Mouse (Mus musculus): ENCODE measurements around the gene Vash2. TPM values are rescaled to one million over a fixed set of nuclear protein-coding genes. Genes with fewer than 3 reads are reported as not detected.

The Vash2 gene
- total and polyA plus RNA-seq, 3 experiments: 0.04 to 0.17 (median 0.16) TPM

DNA sequence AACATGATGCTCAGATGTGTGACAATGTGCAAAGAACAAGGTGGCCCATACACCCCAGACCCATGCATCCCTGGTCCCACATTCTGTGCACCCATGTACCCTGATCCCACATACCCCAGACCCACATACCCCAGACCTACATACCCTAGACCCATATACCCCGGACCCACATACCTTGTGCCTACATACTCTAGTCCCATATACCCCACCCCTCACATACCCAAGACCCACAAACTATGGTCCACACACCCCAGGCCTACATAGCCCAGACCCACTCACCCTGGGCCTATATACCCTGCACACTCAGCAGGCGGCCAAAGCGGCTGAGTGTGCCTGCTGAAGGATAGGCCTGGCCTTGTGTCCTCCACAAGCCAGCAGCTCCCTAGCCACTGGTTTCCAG, 16.3 kb downstream of the Vash2 start:
- H3K9ac ChIP-seq (ENCODE audit: insufficient read depth, low read depth): no peak overlapping the region
- no peaks in the 10 kb centered on the region for H3K9me3 ChIP-seq (replicated peaks; ENCODE audit: low read length)
- DNase-seq (ENCODE audit: extremely low read depth): no peak
- H3K36me3 ChIP-seq (replicated peaks in 1 of 2; ENCODE audit: control insufficient read depth in 1 of 2, insufficient read depth in 1 of 2, low read length in 1 of 2): no peaks in the 10 kb centered on the region
- in situ Hi-C loops (cut with MboI; ENCODE audit: low pct_ligation_motif_present, low pct_unique_long_range_greater_than_20kb, low sequenced_read_pairs) (no loop called here), dilution Hi-C loops (cut with MboI; ENCODE audit: extremely low pct_ligation_motif_present, extremely low pct_unique_long_range_greater_than_20kb, low sequenced_read_pairs) (no loop called here)
- H3K27ac ChIP-seq (ENCODE audit: insufficient read depth, low read depth): no peak overlapping the region
- no peaks in the 10 kb centered on the region for H3K79me2 ChIP-seq (replicated peaks; ENCODE audit: control insufficient read depth, extremely low read depth, insufficient read depth, poor library complexity, severe bottlenecking)
- H3K4me3 ChIP-seq (replicated peaks in 1 of 3; ENCODE audit: low read depth in 2 of 3, low read length in 2 of 3, poor library complexity in 1 of 3): no peak overlapping the region
- H3K27me3 ChIP-seq (replicated peaks): peaks cover 1% of the 10 kb centered on the region
- H3K4me1 ChIP-seq (ENCODE audit: control insufficient read depth in 1 of 2, insufficient read depth in 2 of 2): peaks cover 0 to 3% of the 10 kb centered on the region in 2 experiments; a peak in 1 of 4 replicates
- no peak overlapping the region for H3K4me2 ChIP-seq (ENCODE audit: insufficient read depth, low read depth, poor library complexity, severe bottlenecking)
- no peak for TF ChIP-seq JUND (conservative IDR thresholded peaks at IDR 0.05; ENCODE audit: low read depth, low read length)
- no peak for TF ChIP-seq ZKSCAN1 (IDR thresholded peaks at IDR 0.05; ENCODE audit: borderline replicate concordance, low read depth, low read length)
- TF ChIP-seq POLR2A (IDR thresholded peaks at IDR 0.05; ENCODE audit: low read depth, low read length): no peak
- no peak for TF ChIP-seq POLR2AphosphoS2 (IDR thresholded peaks at IDR 0.05; ENCODE audit: low read depth, low read length)
- TF ChIP-seq SMC3 (IDR thresholded peaks at IDR 0.05; ENCODE audit: low read depth, low read length): no peak
- TF ChIP-seq SIN3A (IDR thresholded peaks at IDR 0.05; ENCODE audit: low read length): no peak
- no peak for TF ChIP-seq UBTF (IDR thresholded peaks at IDR 0.05; ENCODE audit: low read depth, low read length)
- no peak for TF ChIP-seq IRF4 (IDR thresholded peaks at IDR 0.05; ENCODE audit: low read depth, low read length)
- no peak for TF ChIP-seq USF1 (IDR thresholded peaks at IDR 0.05; ENCODE audit: low read depth, low read length)
- TF ChIP-seq RAD21 (IDR thresholded peaks at IDR 0.05; ENCODE audit: low read depth, low read length): no peak
- TF ChIP-seq MAFK (IDR thresholded peaks at IDR 0.05; ENCODE audit: insufficient replicate concordance, low read length): no peak
- no peak for TF ChIP-seq BHLHE40 (IDR thresholded peaks at IDR 0.05; ENCODE audit: low read depth, low read length)
- TF ChIP-seq HCFC1 (IDR thresholded peaks at IDR 0.05; ENCODE audit: low read depth, low read length): no peak
- no peak for TF ChIP-seq MAX (IDR thresholded peaks at IDR 0.05; ENCODE audit: low read length)
- TF ChIP-seq KAT2A (IDR thresholded peaks at IDR 0.05; ENCODE audit: insufficient replicate concordance, low read length): no peak
- no peak for TF ChIP-seq NELFE (IDR thresholded peaks at IDR 0.05; ENCODE audit: low read depth, low read length)
- no peak for TF ChIP-seq JUN (IDR thresholded peaks at IDR 0.05; ENCODE audit: insufficient read depth, low read depth, low read length)
- no peak for TF ChIP-seq GABPA (IDR thresholded peaks at IDR 0.05; ENCODE audit: insufficient replicate concordance, low read depth, low read length)
- TF ChIP-seq MXI1 (IDR thresholded peaks at IDR 0.05; ENCODE audit: low read depth, low read length): no peak

DNA sequence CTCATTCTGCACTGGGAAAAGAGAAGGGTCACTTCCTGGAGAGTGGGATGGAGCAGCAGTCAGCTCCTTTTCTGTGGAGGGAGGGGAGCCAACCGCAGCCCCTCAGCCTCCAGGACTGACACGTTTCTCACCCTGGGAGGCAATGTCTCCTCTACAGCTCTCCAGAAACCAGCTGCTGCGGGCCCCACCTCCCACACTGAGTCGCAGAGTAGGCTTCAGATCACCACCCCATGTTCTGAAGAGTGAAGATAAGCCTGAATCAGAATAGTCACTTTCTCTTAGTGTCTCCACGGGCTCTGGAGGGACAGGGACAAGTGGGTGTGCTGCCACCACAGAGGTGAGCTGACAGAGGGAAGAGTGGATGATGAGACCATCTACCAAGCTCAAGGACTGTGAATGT, 20.3 kb downstream of the Vash2 start:
- H3K79me2 ChIP-seq (replicated peaks; ENCODE audit: control insufficient read depth, extremely low read depth, insufficient read depth, poor library complexity, severe bottlenecking): no peaks in the 10 kb centered on the region
- in situ Hi-C loops (cut with MboI; ENCODE audit: low pct_ligation_motif_present, low pct_unique_long_range_greater_than_20kb, low sequenced_read_pairs): loop anchor here (10.0 kb wide), 1 partner anchor 326 kb away; no protein-coding TSS in a partner anchor
- TF ChIP-seq JUND (conservative IDR thresholded peaks at IDR 0.05; ENCODE audit: low read depth, low read length) (no peak), KAT2A (IDR thresholded peaks at IDR 0.05; ENCODE audit: insufficient replicate concordance, low read length) (no peak), PAX5 (IDR thresholded peaks at IDR 0.05; ENCODE audit: low read length) (no peak), TBP (conservative IDR thresholded peaks at IDR 0.05; ENCODE audit: low read depth, low read length) (no peak), NELFE (IDR thresholded peaks at IDR 0.05; ENCODE audit: low read depth, low read length) (no peak), HCFC1 (IDR thresholded peaks at IDR 0.05; ENCODE audit: low read depth, low read length) (no peak), RAD21 (IDR thresholded peaks at IDR 0.05; ENCODE audit: low read depth, low read length) (no peak), UBTF (IDR thresholded peaks at IDR 0.05; ENCODE audit: low read depth, low read length) (no peak), SMC3 (IDR thresholded peaks at IDR 0.05; ENCODE audit: low read depth, low read length) (no peak), MYC (IDR thresholded peaks at IDR 0.05; ENCODE audit: low read depth, low read length) (no peak), ZC3H11A (IDR thresholded peaks at IDR 0.05; ENCODE audit: low read depth, low read length) (no peak), SIN3A (IDR thresholded peaks at IDR 0.05; ENCODE audit: low read length) (no peak), MAFK (IDR thresholded peaks at IDR 0.05; ENCODE audit: insufficient replicate concordance, low read length) (no peak), EP300 (IDR thresholded peaks at IDR 0.05; ENCODE audit: low read length) (no peak), USF1 (IDR thresholded peaks at IDR 0.05; ENCODE audit: low read depth, low read length) (no peak), CHD2 (IDR thresholded peaks at IDR 0.05; ENCODE audit: low read length) (no peak), NRF1 (IDR thresholded peaks at IDR 0.05; ENCODE audit: low read depth, low read length) (no peak), ETS1 (conservative IDR thresholded peaks at IDR 0.05; ENCODE audit: low read depth, low read length) (no peak)
- no peak for DNase-seq (ENCODE audit: extremely low read depth)
- dilution Hi-C loops (cut with MboI; ENCODE audit: extremely low pct_ligation_motif_present, extremely low pct_unique_long_range_greater_than_20kb, low sequenced_read_pairs): no loop called here
- H3K9ac ChIP-seq (ENCODE audit: insufficient read depth, low read depth): no peak overlapping the region
- H3K9me3 ChIP-seq (replicated peaks; ENCODE audit: low read length): no peaks in the 10 kb centered on the region
- no peaks in the 10 kb centered on the region for H3K27me3 ChIP-seq (replicated peaks)
- H3K27ac ChIP-seq (ENCODE audit: insufficient read depth, low read depth): no peak overlapping the region
- H3K36me3 ChIP-seq (replicated peaks in 1 of 2; ENCODE audit: control insufficient read depth in 1 of 2, insufficient read depth in 1 of 2, low read length in 1 of 2): no peaks in the 10 kb centered on the region
- H3K4me3 ChIP-seq (replicated peaks in 1 of 3; ENCODE audit: low read depth in 2 of 3, low read length in 2 of 3, poor library complexity in 1 of 3): no peak overlapping the region
- H3K4me1 ChIP-seq (ENCODE audit: control insufficient read depth in 1 of 2, insufficient read depth in 2 of 2): peaks cover 0 to 4% of the 10 kb centered on the region in 2 experiments; a peak in 1 of 4 replicates
- H3K4me2 ChIP-seq (ENCODE audit: insufficient read depth, low read depth, poor library complexity, severe bottlenecking): no peak overlapping the region
